Mouse (Mus musculus): ENCODE measurements around the gene Dpf3. TPM values are rescaled to one million over a fixed set of nuclear protein-coding genes. Genes with fewer than 3 reads are reported as not detected.

Dpf3 gene
- 1.8 and 2.1 TPM in 2 replicates for polyA plus RNA-seq (2012; rRNA removed)

DNA sequence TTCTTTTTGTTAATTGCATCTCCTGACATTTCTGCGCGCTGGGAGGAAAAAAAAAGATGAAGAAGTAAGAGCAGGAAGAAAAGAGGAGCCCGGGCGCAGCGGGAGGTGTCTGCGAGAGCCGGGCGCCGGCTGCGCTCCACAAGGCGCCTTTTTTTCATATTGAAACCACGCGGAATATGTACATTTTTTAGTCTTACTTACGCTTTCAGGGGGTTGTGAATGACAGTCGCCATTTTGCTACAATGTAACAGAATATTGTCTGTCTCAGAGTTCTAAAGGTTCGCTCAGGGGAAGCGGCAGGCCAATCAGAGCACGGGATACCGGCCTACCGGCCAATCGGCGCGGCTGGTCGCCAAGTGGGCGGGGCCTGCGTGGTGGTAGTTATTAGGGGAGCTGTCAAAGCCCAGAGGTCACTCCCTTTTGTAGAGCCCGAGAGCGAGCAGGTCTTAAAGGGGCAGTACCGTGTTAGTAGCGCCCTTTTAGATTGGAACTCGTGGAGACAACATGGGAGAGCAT lies at the start of gene Dpf3:
Gene Dpf3, minus strand, starts transcription at position 241 of the 516 bp plus-strand sequence.
- no peak for DNase-seq (ENCODE audit: low read depth)

DNA sequence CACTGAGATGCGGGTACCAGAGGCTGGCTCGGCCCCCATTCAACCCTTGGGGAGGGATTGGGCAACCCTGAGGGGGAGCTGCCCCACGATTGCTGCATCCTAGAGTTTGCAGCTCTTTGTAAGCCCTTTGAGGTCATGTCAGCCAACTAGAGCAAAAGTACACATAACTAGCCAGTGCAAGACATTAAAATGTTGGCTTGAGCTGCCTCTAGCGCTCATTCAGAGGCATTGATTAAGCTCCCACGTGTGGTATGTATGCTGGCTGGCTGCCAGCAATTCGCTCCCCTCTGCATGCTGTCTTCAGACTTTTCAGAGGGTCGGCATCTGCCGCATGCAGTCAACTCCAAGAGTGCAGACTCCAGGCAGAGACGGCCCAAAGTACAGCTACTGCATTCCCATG lies 48.5 kb upstream of the Dpf3 start:
- no peak for DNase-seq (ENCODE audit: low read depth)

DNA sequence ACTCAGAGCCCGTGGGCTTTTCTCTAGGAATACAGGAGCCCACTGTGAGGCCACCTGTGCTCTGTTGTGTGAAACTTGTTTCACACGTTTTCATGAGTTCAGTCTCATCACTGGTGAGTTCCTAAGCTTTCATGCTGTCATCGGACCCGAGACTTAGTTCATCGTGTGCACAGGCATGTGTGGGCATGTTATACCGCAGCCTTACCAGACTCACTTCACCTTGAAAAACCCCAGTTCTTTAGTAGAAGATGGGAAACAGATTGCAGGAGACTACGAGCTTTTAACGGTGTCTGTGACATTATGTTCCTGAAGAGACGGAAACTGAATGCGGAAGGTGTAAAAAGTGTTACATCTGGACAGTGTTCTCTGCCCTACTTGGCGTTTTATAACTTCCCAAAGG lies 47.9 kb upstream of the Dpf3 start:
- no peak for DNase-seq (ENCODE audit: low read depth)

DNA sequence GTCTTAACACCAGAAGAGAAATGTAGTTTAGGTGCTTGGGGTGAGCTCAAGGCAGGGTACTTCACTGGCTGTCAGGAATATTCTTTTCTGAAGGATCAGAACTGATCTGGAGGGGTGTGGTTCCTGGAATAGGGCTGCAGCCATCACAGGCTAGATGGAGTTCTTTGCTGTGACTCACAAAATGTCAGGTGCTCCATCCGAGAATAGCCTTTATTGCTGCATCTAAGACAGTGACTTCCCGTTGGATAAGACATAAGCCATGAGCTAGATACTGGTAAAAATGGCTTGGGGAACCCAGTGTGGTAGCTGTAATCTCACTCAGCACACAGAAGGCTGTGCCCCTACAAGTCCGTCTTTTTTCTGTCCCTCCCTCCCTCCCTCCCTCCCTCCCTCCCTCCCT lies 46.7 kb upstream of the Dpf3 start:
- DNase-seq (ENCODE audit: low read depth) = no peak

GRCm38 (mm10) chr12:83532966-83533365 lies 45.5 kb upstream of the Dpf3 start:
- no peak for DNase-seq (ENCODE audit: low read depth)

- no peak for DNase-seq (ENCODE audit: low read depth)
Measured at GRCm38 (mm10) chr12:83531992-83532391, 44.5 kb upstream of the Dpf3 start.

DNA sequence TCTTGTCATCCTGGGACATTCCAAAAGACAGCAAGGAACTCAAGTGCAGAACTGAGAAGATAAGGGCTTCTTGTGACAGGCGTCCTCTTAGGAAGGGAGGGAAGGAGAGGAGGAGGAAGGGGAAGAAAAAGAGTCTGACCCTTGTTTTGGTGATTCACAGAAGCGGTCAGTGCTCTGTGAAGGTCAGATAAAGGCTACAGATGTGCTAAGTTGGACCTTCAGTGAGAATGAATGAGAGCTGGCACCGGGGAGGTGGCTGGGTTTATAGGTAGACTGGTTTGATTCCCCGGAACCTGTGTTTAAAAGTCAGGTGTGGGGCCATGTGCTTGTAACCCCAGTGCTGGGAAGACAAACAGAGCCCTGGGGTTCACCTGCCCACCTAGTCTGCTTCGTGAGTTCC lies 41.1 kb upstream of the Dpf3 start:
- no peak for DNase-seq (ENCODE audit: low read depth)

GRCm38 (mm10) chr12:83527816-83528215 lies 40.3 kb upstream of the Dpf3 start:
- no peak for DNase-seq (ENCODE audit: low read depth)

DNA sequence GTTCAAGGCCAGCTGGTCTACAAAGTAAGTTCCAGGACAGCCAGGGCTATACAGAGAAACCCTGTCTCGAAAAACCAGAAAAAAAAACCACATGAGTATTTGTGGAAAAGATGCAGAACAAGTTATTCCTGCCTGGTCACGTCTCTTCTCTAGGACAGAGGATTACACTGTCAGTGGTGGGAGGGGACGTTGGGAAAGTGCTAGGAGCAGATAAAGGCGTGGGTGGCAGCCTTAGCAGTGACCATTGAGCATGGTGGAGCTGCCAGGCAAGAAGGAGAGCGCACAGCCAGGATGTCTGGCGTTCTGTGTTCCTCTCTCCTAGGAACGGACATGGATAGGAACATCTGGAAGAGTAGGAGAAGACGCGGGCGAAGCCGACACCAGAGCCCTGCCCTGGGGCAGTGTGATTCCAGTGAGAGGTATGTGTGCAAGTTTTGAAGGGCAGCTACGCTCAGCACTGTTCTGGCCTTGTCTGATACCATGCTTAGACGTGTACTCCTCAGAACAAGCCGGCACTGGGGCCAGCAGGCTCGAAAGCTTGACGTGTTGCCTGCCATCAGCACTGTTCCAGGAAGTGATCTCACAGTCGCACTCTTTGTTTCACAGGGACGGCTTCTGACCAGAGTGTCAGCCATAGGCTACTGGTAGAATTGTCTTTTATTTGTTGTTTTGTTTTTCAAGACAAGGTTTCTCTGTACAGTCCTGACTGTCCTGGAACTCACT lies 38.5 kb upstream of the Dpf3 start:
- DNase-seq (ENCODE audit: low read depth) = no peak

DNA sequence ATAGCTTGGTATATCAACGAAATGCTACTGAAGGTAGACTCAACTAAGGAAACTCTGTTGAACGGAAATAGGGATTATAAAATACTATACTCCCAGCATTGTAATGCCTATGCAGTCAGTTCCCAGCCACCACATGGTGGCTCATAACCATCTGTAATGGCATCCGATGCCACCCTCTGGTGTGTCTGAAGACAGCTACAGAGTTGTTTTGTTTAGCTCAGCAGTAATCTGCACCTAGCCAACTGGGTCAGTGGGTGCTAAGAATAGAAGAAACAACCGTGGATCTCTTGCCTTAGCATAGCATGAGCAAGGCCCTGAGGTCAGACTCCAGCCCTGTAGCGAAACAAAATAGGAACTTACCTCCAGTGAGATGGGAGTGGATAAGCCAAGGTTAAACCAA lies 36.8 kb upstream of the Dpf3 start:
- no peak for DNase-seq (ENCODE audit: low read depth)

- DNase-seq (ENCODE audit: low read depth) = no peak
Measured at GRCm38 (mm10) chr12:83523892-83524291, 36.4 kb upstream of the Dpf3 start.

- DNase-seq (ENCODE audit: low read depth) = no peak
Measured at GRCm38 (mm10) chr12:83523056-83523455, 35.5 kb upstream of the Dpf3 start.

DNA sequence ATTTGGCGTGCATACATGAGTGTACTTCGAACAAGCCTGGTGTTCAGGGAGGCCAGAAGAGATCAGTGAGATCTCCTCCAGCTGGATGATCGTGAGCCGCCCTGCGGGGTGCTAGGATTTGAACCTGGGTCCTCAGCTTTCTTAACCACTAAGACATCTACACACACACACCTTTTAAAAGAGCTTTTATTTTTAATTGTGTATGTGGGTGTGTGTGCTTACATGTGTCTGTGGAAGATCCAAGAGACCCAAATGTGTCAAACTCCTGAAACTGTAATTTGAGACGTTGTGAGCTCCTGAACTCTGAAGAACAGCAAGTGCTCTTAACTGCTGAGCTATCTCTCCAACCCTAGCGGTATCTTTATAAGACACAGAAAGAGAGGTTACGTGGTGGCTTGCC lies 33.6 kb upstream of the Dpf3 start:
- no peak for DNase-seq (ENCODE audit: low read depth)

GRCm38 (mm10) chr12:83520311-83520890 lies 32.9 kb upstream of the Dpf3 start, which contains the start of gene Dcaf4:
Dcaf4 (plus strand) TSS chr12:83520466.
- DNase-seq (ENCODE audit: low read depth) = no peak

GRCm38 (mm10) chr12:83517580-83517979 lies 30.1 kb upstream of the Dpf3 start:
- DNase-seq (ENCODE audit: low read depth) = no peak

DNA sequence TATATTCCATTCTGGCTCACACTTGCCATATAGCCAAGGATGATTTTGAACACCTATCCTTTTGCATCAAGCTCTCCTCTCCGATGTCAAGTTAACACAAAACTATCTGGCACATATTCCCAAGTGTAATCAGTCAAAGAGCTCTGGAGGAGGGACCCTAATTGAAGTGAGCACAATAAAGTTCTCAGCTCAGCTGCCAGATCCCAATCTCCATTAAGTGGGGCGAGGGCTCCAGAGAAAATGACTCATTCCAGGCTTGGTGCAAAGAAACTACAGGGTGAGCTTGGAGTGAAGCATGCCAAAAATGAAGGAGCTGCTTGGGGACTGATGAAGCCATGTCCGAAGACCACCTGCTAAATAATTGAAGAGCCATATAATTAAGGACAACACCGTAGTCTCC lies 26.7 kb upstream of the Dpf3 start:
- no peak for DNase-seq (ENCODE audit: low read depth)

- no peak for DNase-seq (ENCODE audit: low read depth)
Measured at GRCm38 (mm10) chr12:83513185-83513584, 25.7 kb upstream of the Dpf3 start.

DNA sequence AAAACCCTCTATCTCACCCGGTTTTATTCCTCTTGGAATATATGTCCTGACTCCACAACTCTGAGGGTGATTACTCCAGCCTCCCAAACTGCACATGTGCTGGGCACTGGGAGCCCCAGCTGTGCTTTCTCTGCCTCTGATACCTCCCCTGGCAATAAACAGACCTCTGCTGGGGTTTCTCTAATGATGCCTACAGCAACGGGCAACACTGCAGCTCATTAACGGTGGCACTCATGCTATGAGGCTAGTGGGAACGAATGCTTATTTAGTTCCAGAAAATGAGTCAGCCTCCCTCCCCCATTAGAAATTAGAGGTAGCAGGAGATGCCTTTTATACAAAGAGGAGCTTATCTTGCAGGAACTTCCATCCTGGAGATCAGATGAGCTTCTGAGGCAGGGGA lies 25.3 kb upstream of the Dpf3 start:
- DNase-seq (ENCODE audit: low read depth) = no peak

DNA sequence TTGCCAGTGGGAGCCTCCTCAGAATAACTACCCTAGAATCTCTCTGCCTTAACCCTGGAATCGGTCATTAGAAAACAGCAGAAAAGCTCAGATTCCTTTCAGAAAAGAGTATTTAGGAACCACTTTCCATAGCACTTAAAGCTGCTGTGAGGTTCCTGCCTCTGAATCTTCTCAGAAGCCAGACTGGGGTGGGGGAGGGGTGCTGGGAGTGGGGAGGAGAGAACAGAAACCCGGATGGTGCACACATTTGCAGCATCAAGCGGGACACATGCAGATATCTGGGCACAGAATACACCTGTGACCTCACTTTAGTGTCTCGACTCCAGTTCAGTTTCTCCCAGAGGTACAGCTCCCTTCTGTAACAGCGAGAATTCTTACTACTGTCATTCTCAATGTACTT lies 23.1 kb upstream of the Dpf3 start:
- no peak for DNase-seq (ENCODE audit: low read depth)

GRCm38 (mm10) chr12:83506543-83506942 lies 19.0 kb upstream of the Dpf3 start:
- no peak for DNase-seq (ENCODE audit: low read depth)

DNA sequence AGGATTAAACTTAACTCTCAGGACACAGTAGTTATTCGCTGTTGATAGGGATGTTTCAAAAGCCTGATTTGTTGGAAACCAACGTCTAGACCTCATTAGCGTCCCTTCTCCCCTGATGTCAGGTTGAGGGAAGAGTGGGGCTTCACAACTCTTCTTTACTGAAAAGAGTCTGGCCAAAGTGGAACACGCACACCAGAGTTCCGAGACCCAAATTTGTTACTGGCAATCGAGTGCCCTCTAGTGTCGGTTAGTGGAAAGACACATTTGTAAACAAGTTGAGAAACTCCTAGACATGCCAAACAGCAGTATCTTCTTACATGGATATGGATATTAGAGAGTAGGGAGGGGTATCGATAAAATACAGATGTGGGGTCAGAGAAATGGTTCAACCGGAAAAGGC lies 14.7 kb upstream of the Dpf3 start:
- DNase-seq (ENCODE audit: low read depth) = no peak

DNA sequence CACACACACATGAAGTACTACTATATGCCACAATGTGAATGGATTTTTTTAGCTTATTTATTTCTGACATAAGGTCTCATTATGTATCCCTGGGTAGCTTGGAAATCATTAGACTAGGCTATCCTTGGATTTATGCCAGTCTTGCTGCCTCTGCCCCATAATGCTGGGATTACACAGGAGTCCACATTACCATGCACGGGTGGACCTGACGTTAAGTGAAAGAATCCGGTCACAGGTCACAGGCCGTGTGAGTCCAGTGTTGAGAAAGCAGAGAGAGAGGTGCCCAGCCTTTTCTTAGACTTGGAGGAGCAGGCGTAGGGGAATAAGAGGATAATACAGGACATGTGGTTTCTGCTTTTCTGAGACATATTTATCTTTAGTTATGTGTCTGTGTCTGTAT lies 11.7 kb upstream of the Dpf3 start:
- no peak for DNase-seq (ENCODE audit: low read depth)

DNA sequence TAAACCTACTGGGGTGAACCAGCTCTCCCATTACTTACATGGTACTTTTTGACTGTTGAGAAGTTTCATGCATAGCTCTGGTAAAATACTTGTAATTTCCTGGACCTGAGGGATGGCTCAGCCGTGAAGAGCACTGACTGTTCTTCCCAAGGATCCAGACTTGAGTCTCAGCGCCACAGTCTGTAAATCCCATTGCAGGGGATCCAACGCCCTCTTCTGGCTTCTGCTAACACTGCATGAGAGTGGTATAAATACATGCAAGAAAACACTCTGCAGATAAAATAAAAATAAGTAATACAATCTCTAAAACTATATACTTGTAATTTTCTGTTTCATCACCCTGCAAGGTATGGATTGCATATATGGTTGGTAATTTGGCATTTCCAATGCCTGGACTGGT lies 10.4 kb upstream of the Dpf3 start:
- DNase-seq (ENCODE audit: low read depth) = no peak

DNA sequence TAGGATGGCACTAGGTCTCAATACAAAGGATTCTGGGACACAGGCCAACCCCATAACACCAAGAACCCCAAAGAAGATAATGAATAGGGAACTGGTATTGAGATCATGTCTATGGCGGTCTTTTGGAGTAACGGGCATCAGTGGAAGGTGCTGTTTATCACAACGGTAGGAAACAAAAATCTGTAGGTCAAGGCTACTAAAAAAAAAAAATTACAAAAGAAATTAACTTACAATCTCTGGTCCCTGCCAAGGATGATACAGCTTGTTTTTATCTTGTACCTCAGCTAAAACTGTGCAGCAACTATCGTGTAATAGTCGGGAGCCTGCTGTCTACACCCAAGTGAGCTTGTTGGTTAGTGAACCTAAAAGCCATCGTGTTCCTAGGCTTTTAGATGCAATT lies 9.2 kb upstream of the Dpf3 start:
- DNase-seq (ENCODE audit: low read depth) = no peak
